31 mouse cellular contexts compared by ENCODE assay signal in the genomic region with DNA sequence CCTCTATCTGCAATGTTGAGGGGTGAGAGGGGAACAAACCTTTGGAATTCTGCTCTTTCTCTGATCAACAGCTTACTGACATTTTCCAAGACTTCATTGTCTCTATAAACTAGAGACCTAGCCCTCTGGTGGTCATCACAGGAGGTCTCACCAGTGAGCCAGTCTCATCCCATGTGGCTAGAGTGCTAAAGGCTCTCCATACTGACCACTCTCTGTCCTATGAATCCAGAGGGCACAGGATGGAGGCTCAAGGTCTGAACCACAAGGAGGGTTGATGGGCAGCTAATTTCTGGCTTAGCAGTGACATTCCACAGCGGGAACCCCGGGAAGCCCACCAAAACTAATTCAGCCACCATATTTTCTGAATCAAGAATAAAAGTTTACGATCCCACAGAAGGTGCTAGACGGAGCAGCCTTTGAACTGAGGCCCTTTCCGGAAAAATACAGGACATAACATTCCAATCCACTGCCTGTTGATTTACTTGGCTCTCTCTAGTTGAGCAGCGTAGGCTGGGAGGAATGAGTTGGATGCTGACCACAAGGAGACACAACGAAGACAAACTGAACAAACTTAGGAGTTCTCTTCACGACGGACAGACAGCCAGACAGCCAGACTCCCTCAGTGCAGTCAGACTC. TPM values are rescaled to one million over a fixed set of nuclear protein-coding genes. Genes with fewer than 3 reads are reported as not detected.
DNase-seq lines count a peak whose midpoint lies in the region; ATAC-seq and TF ChIP-seq lines count a peak whose summit lies in the region.
"Had no signal": no experiment of that assay in that cellular context is flagged by ENCODE, and none has a peak within 500 bp of the region (broad histone marks: within the 10 kb centered on the region; RNA-seq: fewer than 3 reads in every experiment).

No protein-coding gene starts in this region.

- TF ChIP-seq POLR2A in limb, embryonic 14.5 days (IDR thresholded peaks at IDR 0.05; ENCODE audit: borderline replicate concordance, extremely low read depth, insufficient read depth, insufficient read length), result no peak

- no peak for DNase-seq in kidney, adult 8-10 months
- no peak for DNase-seq in layer of hippocampus, adult 2 months (ENCODE audit: low spot score in 2 of 2)
- DNase-seq in layer of hippocampus, adult 11-12 months (ENCODE audit: low spot score), result no peak
- no peak for DNase-seq in limb, embryonic 14.5 days (ENCODE audit: low spot score)
- DNase-seq: adrenal gland, adult 8-10 months; adrenal gland, postnatal 25 days; cerebellum, adult 11-12 months; cerebellum, adult 8-10 months; cerebellum, postnatal 10 days; cerebellum, postnatal 36 days; embryo, embryonic 11 days; gastrocnemius, postnatal 10 days; gastrocnemius, postnatal 36 days; heart, adult 18-20 months; heart, postnatal 14 days; heart, postnatal 4 days had no signal

- no peak overlapping the region for H3K9ac ChIP-seq in kidney, embryonic 15.5 days
- no peak overlapping the region for H3K9ac ChIP-seq in limb, embryonic 14.5 days (ENCODE audit: low read depth, low read length, severe bottlenecking)
- H3K9ac ChIP-seq: embryonic facial prominence, embryonic 13.5 days; forebrain, embryonic 12.5 days; forebrain, embryonic 15.5 days; heart, embryonic 12.5 days; heart, embryonic 15.5 days; hindbrain, embryonic 14.5 days had no signal

- H3K9me3 ChIP-seq in kidney, embryonic 15.5 days (replicated peaks), result no peaks in the 10 kb centered on the region
- H3K9me3 ChIP-seq in limb, embryonic 14.5 days (ENCODE audit: control insufficient read depth, low read length), result no peaks in the 10 kb centered on the region
- H3K9me3 ChIP-seq: embryonic facial prominence, embryonic 10.5 days; embryonic facial prominence, embryonic 13.5 days; forebrain, embryonic 12.5 days; forebrain, embryonic 15.5 days; heart, embryonic 12.5 days; heart, embryonic 15.5 days had no signal

- peak; percentile 58; the same call in 1 of the 2 replicates for ATAC-seq in kidney, embryonic 15.5 days (replicated peaks; ENCODE audit: low FRiP score)
- ATAC-seq in limb, embryonic 14.5 days (ENCODE audit: low FRiP score, low read depth), result peak; percentile 44; the same call in 1 of the 2 replicates
- no peak for ATAC-seq in granulocyte monocyte progenitor cell, adult 5-6 weeks (replicated peaks; ENCODE audit: poor library complexity, severe bottlenecking)
- ATAC-seq: CD4-positive, CD25-positive, alpha-beta regulatory T cell, adult 4 months; forebrain, embryonic 15.5 days; hindbrain, postnatal 0 days had no signal

- no peaks in the 10 kb centered on the region for H3K27me3 ChIP-seq in kidney, embryonic 15.5 days
- H3K27me3 ChIP-seq in limb, embryonic 14.5 days (ENCODE audit: control insufficient read depth, insufficient read depth, low read length), result no peaks in the 10 kb centered on the region
- H3K27me3 ChIP-seq: embryonic facial prominence, embryonic 13.5 days; forebrain, embryonic 12.5 days; forebrain, embryonic 15.5 days; heart, embryonic 15.5 days had no signal

- H3K27ac ChIP-seq in kidney, embryonic 15.5 days, result no peak overlapping the region
- no peak overlapping the region for H3K27ac ChIP-seq in layer of hippocampus, adult 2 months
- H3K27ac ChIP-seq in limb, embryonic 14.5 days (replicated peaks; ENCODE audit: low read depth, low read length), result no peak overlapping the region
- H3K27ac ChIP-seq: embryonic facial prominence, embryonic 10.5 days; forebrain, embryonic 12.5 days; forebrain, embryonic 15.5 days; heart, embryonic 15.5 days; hindbrain, embryonic 14.5 days; hindbrain, postnatal 0 days had no signal

- H3K36me3 ChIP-seq in kidney, embryonic 15.5 days, result no peaks in the 10 kb centered on the region
- H3K36me3 ChIP-seq in limb, embryonic 14.5 days (ENCODE audit: control insufficient read depth, insufficient read depth, low read length), result no peaks in the 10 kb centered on the region
- H3K36me3 ChIP-seq: embryonic facial prominence, embryonic 10.5 days; embryonic facial prominence, embryonic 13.5 days; forebrain, embryonic 12.5 days; forebrain, embryonic 15.5 days; heart, embryonic 12.5 days; heart, embryonic 15.5 days had no signal

- peaks cover 10% of the 10 kb centered on the region for H3K4me1 ChIP-seq in kidney, embryonic 15.5 days
- peaks cover 11% of the 10 kb centered on the region for H3K4me1 ChIP-seq in limb, embryonic 14.5 days (ENCODE audit: control insufficient read depth, insufficient read depth, low read length)
- H3K4me1 ChIP-seq: embryonic facial prominence, embryonic 10.5 days; embryonic facial prominence, embryonic 13.5 days; forebrain, embryonic 12.5 days; forebrain, embryonic 15.5 days; heart, embryonic 12.5 days; heart, embryonic 15.5 days had no signal

- 24% methylated on average over 9 of the region's 9 CpGs for WGBS in kidney, embryonic 15.5 days
- WGBS in limb, embryonic 14.5 days, result 27% methylated on average over 9 of the region's 9 CpGs

- H3K4me3 ChIP-seq in kidney, embryonic 15.5 days (replicated peaks), result no peak overlapping the region
- no peak overlapping the region for H3K4me3 ChIP-seq in layer of hippocampus, adult 2 months
- H3K4me3 ChIP-seq in limb, embryonic 14.5 days (replicated peaks; ENCODE audit: low read length), result no peak overlapping the region
- H3K4me3 ChIP-seq: embryonic facial prominence, embryonic 10.5 days; embryonic facial prominence, embryonic 13.5 days; erythroblast, embryonic 14.5 days; forebrain, embryonic 12.5 days; forebrain, embryonic 15.5 days; heart, embryonic 12.5 days; heart, embryonic 15.5 days had no signal

- TF ChIP-seq CTCF in layer of hippocampus, adult 2 months (conservative IDR thresholded peaks at IDR 0.05), result 0 out of 2 replicates have a peak, but pooled peaks have one; percentile 4

- H3K4me2 ChIP-seq in kidney, embryonic 15.5 days, result peak overlapping the region; percentile 12; the same call in 1 of the 2 replicates
- H3K4me2 ChIP-seq in limb, embryonic 14.5 days (replicated peaks; ENCODE audit: low read depth, low read length, severe bottlenecking), result no peak overlapping the region; the same call in 1 of the 2 replicates
- H3K4me2 ChIP-seq: embryonic facial prominence, embryonic 13.5 days; forebrain, embryonic 12.5 days; forebrain, embryonic 15.5 days; heart, embryonic 12.5 days; heart, embryonic 15.5 days; hindbrain, embryonic 14.5 days had no signal

RNA-seq across cellular contexts. Expression of a gene that starts 45.4 kb away (rescaled TPM):
- polyA plus RNA-seq in kidney, embryonic 15.5 days (2015; fragmentation: Nextera tagmentation; extraction: Ambion mirVana), result 0.19 and 0.42 TPM in 2 replicates
- not detected for total RNA-seq in layer of hippocampus, adult 2 months (2021)
- 3.6 and 4.7 TPM in 2 replicates for polyA plus RNA-seq in limb, embryonic 14.5 days (2012; rRNA removed)
- 0.56 and 0.72 TPM in 2 replicates for polyA plus RNA-seq in limb, embryonic 14.5 days (2014; fragmentation: Nextera tagmentation; extraction: Ambion mirVana)
- not detected in 2 replicates for total RNA-seq in granulocyte monocyte progenitor cell, adult 5-6 weeks (2014; fragmentation: Nextera tagmentation)
- not detected in 2 replicates for total RNA-seq in granulocyte monocyte progenitor cell, adult 5-6 weeks (2017)
- total RNA-seq: adrenal gland, adult 8-10 months; adrenal gland, postnatal 25 days; gastrocnemius, adult 18-20 months; gastrocnemius, postnatal 10 days; gastrocnemius, postnatal 36 days; heart, adult 18-20 months; heart, postnatal 14 days; heart, postnatal 4 days; MEL had no signal
- polyA plus RNA-seq: C2C12; CD4-positive, CD25-positive, alpha-beta regulatory T cell, adult 4 months; erythroblast, embryonic 14.5 days had no signal

RNA-seq across cellular contexts. Expression of a gene that starts 45.6 kb away (rescaled TPM):
- 2.2 and 2.3 TPM in 2 replicates for polyA plus RNA-seq in kidney, embryonic 15.5 days (2015; fragmentation: Nextera tagmentation; extraction: Ambion mirVana)
- total RNA-seq in layer of hippocampus, adult 2 months (2021), result 10 to 100 TPM; 67.6 to 71.6 TPM
- 5.0 and 5.8 TPM in 2 replicates for polyA plus RNA-seq in limb, embryonic 14.5 days (2012; rRNA removed)
- polyA plus RNA-seq in limb, embryonic 14.5 days (2014; fragmentation: Nextera tagmentation; extraction: Ambion mirVana), result 3.1 and 3.8 TPM in 2 replicates
- not detected in 2 replicates for total RNA-seq in granulocyte monocyte progenitor cell, adult 5-6 weeks (2014; fragmentation: Nextera tagmentation)
- total RNA-seq in granulocyte monocyte progenitor cell, adult 5-6 weeks (2017), result 0.36 and 0.69 TPM in 2 replicates
- polyA plus RNA-seq: erythroblast, embryonic 14.5 days had no signal

Comparison
In these comparisons a context has a peak if more than half of its experiments do, and no peak if none do; other contexts are left out.
1. RNA of a gene that starts 45.6 kb away (total RNA-seq): 67.6 to 71.6 TPM in layer of hippocampus, adult 2 months; 0.36 to 0.69 TPM in granulocyte monocyte progenitor cell, adult 5-6 weeks; every median in the first group is over 10 times any median in the second.